Mouse (Mus musculus) liver, embryonic 11.5 days (tissue): Measurements from ENCODE around the gene 1700093K21Rik. TPM values are rescaled to one million over a fixed set of nuclear protein-coding genes. Genes with fewer than 3 reads are reported as not detected.
"Not testable (repeated sequence)": the region's sequence is repeated elsewhere in the genome, so short reads cannot be mapped to it uniquely, and the experiment has no call there.

Experiments
- ATAC-seq: fragments of 200-750 bp; cut with Nextera tagmentation; replicated peaks from 2 replicates; pipeline ENCODE4 v1.8.0; 2017; ENCODE audit warnings: moderate number of reproducible peaks, mild to moderate bottlenecking, moderate TSS enrichment, moderate library complexity; ENCODE audit not compliant: low FRiP score
- DNase-seq: peaks from one replicate; pipeline ENCODE4 v3.0.0-alpha.2; 2017; ENCODE audit warnings: low spot score
- H3K27ac ChIP-seq: fragments of 300-500 bp; sonication (generic); 2 replicates; pipeline ENCODE4 v1.5.1; 2014; ENCODE audit warnings: mild to moderate bottlenecking, low read depth, low read length, control low read depth
- H3K27me3 ChIP-seq: fragments of 300-500 bp; sonication (generic); replicated peaks from 2 replicates; pipeline ENCODE4 v1.6.1; 2014; ENCODE audit warnings: low read length, mixed read lengths; ENCODE audit not compliant: control insufficient read depth, insufficient read depth
- H3K36me3 ChIP-seq: fragments of 300-500 bp; sonication (generic); 2 replicates; pipeline ENCODE4 v1.6.1; 2014; ENCODE audit warnings: mild to moderate bottlenecking, low read length, moderate library complexity, mixed read lengths; ENCODE audit not compliant: control insufficient read depth, insufficient read depth
- H3K4me1 ChIP-seq: fragments of 300-500 bp; sonication (generic); replicated peaks from 2 replicates; pipeline ENCODE4 v1.6.1; 2014; ENCODE audit warnings: low read length, mixed read lengths; ENCODE audit not compliant: control insufficient read depth, insufficient read depth
- H3K4me2 ChIP-seq: fragments of 300-500 bp; sonication (generic); 2 replicates; pipeline ENCODE4 v1.6.1; 2014; ENCODE audit warnings: mild to moderate bottlenecking, control low read depth, moderate library complexity
- H3K4me3 ChIP-seq: fragments of 300-500 bp; sonication (generic); 2 replicates; pipeline ENCODE4 v1.5.1; 2014; ENCODE audit warnings: low read depth, low read length, control low read depth
- H3K9ac ChIP-seq: fragments of 300-500 bp; sonication (generic); 2 replicates; pipeline ENCODE4 v1.6.1; 2014; ENCODE audit warnings: low read depth, low read length, control low read depth
- H3K9me3 ChIP-seq: fragments of 300-500 bp; sonication (generic); 2 replicates; pipeline ENCODE4 v1.6.1; 2016; ENCODE audit warnings: low read length, inconsistent platforms, mixed read lengths; ENCODE audit not compliant: control insufficient read depth
- WGBS: fragments of 180-500 bp; shearing (Covaris S2); extraction: QIAGEN DNeasy Blood & Tissue Kit; methylation state at CpG from one replicate; pipeline ENCODE4 v1.1.7; 2014; 5-methylcytosine and 5-hydroxymethylcytosine counted together
- polyA plus RNA-seq: library from polyadenylated mRNA; unstranded; fragments of >200 nt; fragmentation: Nextera tagmentation; extraction: Ambion mirVana; gene quantifications from 2 replicates; pipeline ENCODE4 v1.2.1, GENCODE M21; 2014

The 1700093K21Rik gene
- polyA plus RNA-seq, result not detected in 2 replicates

DNA sequence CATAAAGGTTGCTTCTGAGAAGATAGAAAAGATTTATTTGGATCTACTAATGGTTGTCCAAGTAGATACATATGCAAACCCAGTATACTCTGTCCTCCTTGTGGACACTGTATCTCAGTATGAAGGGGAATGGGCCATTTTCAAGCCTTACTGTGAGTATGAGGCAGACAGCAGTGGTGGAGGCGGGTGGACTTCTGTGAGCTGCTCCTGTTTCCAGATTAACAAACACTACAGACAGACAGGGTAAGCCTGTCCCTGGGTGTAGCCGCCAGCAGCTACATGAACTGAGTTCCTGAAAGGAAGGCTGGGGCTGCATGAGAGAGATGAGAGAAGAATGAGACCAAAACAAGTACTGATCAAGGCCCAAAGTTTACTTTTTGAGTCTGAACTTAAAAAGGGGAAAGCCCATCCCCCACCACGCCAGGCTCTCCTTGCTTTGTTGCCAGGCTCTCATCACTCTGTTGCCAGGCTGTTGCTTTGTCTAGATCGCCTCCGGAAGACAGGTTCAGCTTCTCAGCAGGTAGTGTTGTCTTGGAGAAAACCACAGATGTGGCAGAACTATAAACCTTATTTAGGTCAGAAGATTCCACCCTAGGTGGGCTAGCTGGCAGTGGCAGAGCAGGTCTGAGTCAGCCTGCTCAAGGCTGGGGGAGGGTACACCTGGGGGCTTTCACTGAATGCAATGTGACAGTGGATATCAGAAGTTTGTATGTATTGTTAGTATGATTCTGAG is at the start of gene 1700093K21Rik:
1700093K21Rik (minus strand) TSS at position 683 of the 733 bp plus-strand sequence.
- Histone ChIP-seq H3K36me3 (no peaks in the 10 kb centered on the region), H3K4me3 (no peak within 1 kb of the TSS), H3K27ac (no peak within 1 kb of the TSS), H3K4me1 (no peaks in the 10 kb centered on the region), H3K9ac (no peak within 1 kb of the TSS), H3K27me3 (no peaks in the 10 kb centered on the region), H3K9me3 (no peaks in the 10 kb centered on the region), H3K4me2 (no peak within 1 kb of the TSS)
- ATAC-seq (no peak), DNase-seq (no peak)
- WGBS, result 61% methylated on average over 5 of the region's 5 CpGs

- Histone ChIP-seq H3K4me1 (no peaks in the 10 kb centered on the region), H3K36me3 (0 out of 2 replicates have a peak, but pooled peaks cover 5% of the 10 kb centered on the region), H3K4me3 (no peak overlapping the region), H3K27ac (no peak overlapping the region), H3K4me2 (no peak overlapping the region), H3K9ac (no peak overlapping the region), H3K9me3 (no peaks in the 10 kb centered on the region), H3K27me3 (no peaks in the 10 kb centered on the region)
- 78% methylated on average over 7 of the region's 7 CpGs for WGBS
- ATAC-seq (no peak), DNase-seq (no peak)
Measured at GRCm38 (mm10) chr11:23570130-23570529, 49.2 kb upstream of the 1700093K21Rik start.

DNA sequence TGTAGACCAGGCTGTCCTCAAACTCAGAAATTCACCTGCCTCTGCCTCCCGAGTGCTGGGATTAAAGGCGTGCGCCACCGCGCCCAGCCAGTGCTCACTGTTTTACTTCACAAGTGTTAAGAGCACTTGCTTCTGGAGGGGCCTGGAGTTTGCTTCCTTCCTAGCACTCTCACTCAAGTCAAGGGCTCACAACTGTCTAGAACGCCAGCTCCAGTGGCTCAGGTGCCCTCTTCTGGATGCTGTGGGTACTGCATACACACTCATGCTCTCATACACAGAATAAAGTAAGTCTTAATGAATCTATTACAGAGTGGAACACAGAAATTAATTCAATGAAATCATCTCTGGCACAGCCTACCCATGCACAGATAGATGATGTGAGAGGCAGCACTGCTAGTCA is 44.8 kb upstream of the 1700093K21Rik start:
- Histone ChIP-seq H3K4me1 (no peaks in the 10 kb centered on the region), H3K27ac (no peak overlapping the region), H3K27me3 (no peaks in the 10 kb centered on the region), H3K36me3 (0 out of 2 replicates have a peak, but pooled peaks cover 2% of the 10 kb centered on the region), H3K4me3 (no peak overlapping the region), H3K4me2 (no peak overlapping the region), H3K9ac (no peak overlapping the region), H3K9me3 (no peaks in the 10 kb centered on the region)
- DNase-seq (peak; percentile 61), ATAC-seq (peak; percentile 77)
- 55% methylated on average over 6 of the region's 6 CpGs for WGBS

GRCm38 (mm10) chr11:23557039-23557630 is 36.2 kb upstream of the 1700093K21Rik start:
- Histone ChIP-seq H3K27ac (no peak overlapping the region), H3K27me3 (no peaks in the 10 kb centered on the region), H3K36me3 (no peaks in the 10 kb centered on the region), H3K4me1 (no peaks in the 10 kb centered on the region), H3K9me3 (no peaks in the 10 kb centered on the region), H3K4me2 (no peak overlapping the region), H3K4me3 (no peak overlapping the region), H3K9ac (no peak overlapping the region)
- 60% methylated on average over 6 of the region's 6 CpGs for WGBS
- DNase-seq (no peak), ATAC-seq (no peak)

DNA sequence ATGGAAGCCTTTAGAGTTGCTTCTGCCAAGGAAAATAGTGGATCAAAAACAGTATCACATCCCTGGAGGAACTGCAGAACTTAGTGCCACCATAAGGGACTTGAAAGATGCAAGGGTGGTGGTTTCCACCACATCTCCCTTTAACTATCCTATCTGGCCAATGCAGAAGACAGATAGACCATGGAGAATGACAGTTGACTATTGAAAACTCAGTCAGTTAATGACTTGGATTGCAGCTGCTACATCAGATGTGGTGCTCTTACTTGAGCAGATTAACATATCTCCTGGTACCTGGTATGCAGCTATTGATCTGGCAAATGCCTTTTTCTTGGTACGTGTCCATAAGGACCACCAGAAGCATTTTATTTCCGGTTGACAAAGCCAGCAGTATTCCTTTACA is 16.5 kb upstream of the 1700093K21Rik start:
- 78% methylated on average over 2 of the region's 2 CpGs for WGBS
- no peak overlapping the region for H3K4me2 ChIP-seq
- DNase-seq (no peak), ATAC-seq (no peak)
- no peaks in the 10 kb centered on the region for H3K4me1 ChIP-seq
- H3K27ac ChIP-seq, result no peak overlapping the region
- H3K4me3 ChIP-seq, result no peak overlapping the region
- no peak overlapping the region for H3K9ac ChIP-seq
- H3K27me3 ChIP-seq, result no peaks in the 10 kb centered on the region
- H3K36me3 ChIP-seq, result no peaks in the 10 kb centered on the region
- no peaks in the 10 kb centered on the region for H3K9me3 ChIP-seq

GRCm38 (mm10) chr11:23518981-23519380 is 2.0 kb downstream of the 1700093K21Rik start:
- H3K4me1 ChIP-seq, result no peaks in the 10 kb centered on the region
- DNase-seq, result no peak
- no peaks in the 10 kb centered on the region for H3K27me3 ChIP-seq
- H3K9me3 ChIP-seq, result no peaks in the 10 kb centered on the region
- H3K27ac ChIP-seq, result no peak overlapping the region
- no peak for ATAC-seq
- H3K9ac ChIP-seq, result no peak overlapping the region
- no peaks in the 10 kb centered on the region for H3K36me3 ChIP-seq
- WGBS, result 78% methylated on average over 3 of the region's 3 CpGs
- no peak overlapping the region for H3K4me2 ChIP-seq
- H3K4me3 ChIP-seq, result no peak overlapping the region

GRCm38 (mm10) chr11:23515315-23515714 is 5.6 kb downstream of the 1700093K21Rik start:
- no peaks in the 10 kb centered on the region for H3K9me3 ChIP-seq
- no peaks in the 10 kb centered on the region for H3K27me3 ChIP-seq
- WGBS, result 59% methylated on average over 2 of the region's 2 CpGs
- no peaks in the 10 kb centered on the region for H3K4me1 ChIP-seq
- DNase-seq (no peak), ATAC-seq (no peak)
- no peak overlapping the region for H3K9ac ChIP-seq
- H3K4me2 ChIP-seq, result no peak overlapping the region
- H3K36me3 ChIP-seq, result no peaks in the 10 kb centered on the region
- no peak overlapping the region for H3K27ac ChIP-seq
- no peak overlapping the region for H3K4me3 ChIP-seq

- not testable (repeated sequence) for H3K36me3 ChIP-seq, H3K27ac ChIP-seq, H3K4me1 ChIP-seq, H3K27me3 ChIP-seq, DNase-seq, ATAC-seq, H3K4me3 ChIP-seq, H3K9ac ChIP-seq, H3K9me3 ChIP-seq, H3K4me2 ChIP-seq
- WGBS, result 45% methylated on average over 3 of the region's 4 CpGs
Measured at GRCm38 (mm10) chr11:23514785-23515184, 6.2 kb downstream of the 1700093K21Rik start.

DNA sequence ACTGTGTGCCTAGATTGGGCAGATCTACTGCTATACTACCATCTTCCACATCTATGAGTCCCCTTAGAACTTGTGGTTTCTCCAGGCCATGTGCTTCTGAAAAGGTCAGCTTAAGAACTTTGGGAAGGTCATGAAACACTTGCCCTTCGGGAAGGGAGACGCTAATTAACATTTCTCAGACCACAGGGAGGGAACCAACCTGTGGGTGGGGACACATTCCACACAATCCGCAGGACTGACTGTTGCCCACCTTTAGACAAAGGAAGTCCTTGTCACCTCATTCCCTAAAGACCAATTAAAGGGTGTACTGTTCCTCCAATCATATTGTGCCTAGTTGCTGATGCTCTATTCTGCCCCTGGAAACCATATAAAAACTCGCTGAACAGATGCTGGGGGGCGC is 16.2 kb downstream of the 1700093K21Rik start:
- not testable (repeated sequence) for H3K36me3 ChIP-seq, ATAC-seq, DNase-seq, H3K4me1 ChIP-seq, H3K9ac ChIP-seq, H3K27me3 ChIP-seq, H3K4me2 ChIP-seq, H3K9me3 ChIP-seq, H3K4me3 ChIP-seq, H3K27ac ChIP-seq
- 79% methylated on average over 5 of the region's 5 CpGs for WGBS
